Mouse (Mus musculus): ENCODE measurements at regions not wholly inside any gene's neighbourhood (a gene's known extent, or its start where the extent isn't known, plus 50 kb on each side); places are given as distances from the start of the nearest gene placed in this dataset.

GRCm38 (mm10) chr5:35221451-35222305, 56.4 kb upstream of the Adra2c start:
- intact Hi-C loops (cut with DNase I): no loop called here
- no peak for DNase-seq

- DNase-seq: no peak
- intact Hi-C loops (cut with DNase I): no loop called here
These were observed 61.8 kb upstream of the Adra2c start for GRCm38 (mm10) chr5:35216271-35216670.

- no peak for DNase-seq
- intact Hi-C loops (cut with DNase I): no loop called here
These were observed 62.5 kb upstream of the Adra2c start for GRCm38 (mm10) chr5:35215480-35216195.

- intact Hi-C loops (cut with DNase I): no loop called here
- no peak for DNase-seq
These were observed 63.1 kb upstream of the Adra2c start for GRCm38 (mm10) chr5:35215007-35215406.

GRCm38 (mm10) chr5:35209348-35209747, 68.8 kb upstream of the Adra2c start:
- intact Hi-C loops (cut with DNase I): no loop called here
- no peak for DNase-seq

- DNase-seq: no peak
These were observed 74.1 kb upstream of the Adra2c start for GRCm38 (mm10) chr5:35204049-35204448.

GRCm38 (mm10) chr5:35198468-35198867, 79.7 kb upstream of the Adra2c start:
- intact Hi-C loops (cut with DNase I): no loop called here
- DNase-seq: peak; percentile 6 to 11

More at GRCm38 (mm10) chr5:35204049-35204448, 74.1 kb upstream of the Adra2c start:
- intact Hi-C loops (cut with DNase I): no loop called here

- intact Hi-C loops (cut with DNase I): no loop called here
These were observed 83.7 kb upstream of the Lrpap1 start for GRCm38 (mm10) chr5:35189113-35189797.

GRCm38 (mm10) chr5:35185826-35186225, 80.3 kb upstream of the Lrpap1 start:
- DNase-seq: no peak
- intact Hi-C loops (cut with DNase I): no loop called here

More at GRCm38 (mm10) chr5:35189113-35189797, 83.7 kb upstream of the Lrpap1 start:
- DNase-seq: peak; percentile 73 to 82

GRCm38 (mm10) chr5:35185289-35185688, 79.7 kb upstream of the Lrpap1 start:
- intact Hi-C loops (cut with DNase I): no loop called here

GRCm38 (mm10) chr5:35183418-35183817, 77.9 kb upstream of the Lrpap1 start:
- intact Hi-C loops (cut with DNase I): no loop called here
- no peak for DNase-seq

More at GRCm38 (mm10) chr5:35185289-35185688, 79.7 kb upstream of the Lrpap1 start:
- DNase-seq: no peak

GRCm38 (mm10) chr5:35177332-35177731, 71.8 kb upstream of the Lrpap1 start:
- intact Hi-C loops (cut with DNase I): loop anchor here (1.0 kb wide), 1 partner anchor 171 kb away; no protein-coding TSS in a partner anchor
- no peak for DNase-seq

- intact Hi-C loops (cut with DNase I): no loop called here
- no peak for DNase-seq
These were observed 70.7 kb upstream of the Lrpap1 start for GRCm38 (mm10) chr5:35176112-35176848.

GRCm38 (mm10) chr5:35174318-35174717, 68.8 kb upstream of the Lrpap1 start:
- DNase-seq: no peak
- intact Hi-C loops (cut with DNase I): no loop called here

- intact Hi-C loops (cut with DNase I): no loop called here
- no peak for DNase-seq
These were observed 65.8 kb upstream of the Lrpap1 start for GRCm38 (mm10) chr5:35171336-35171735.

- DNase-seq: no peak
- intact Hi-C loops (cut with DNase I): no loop called here
These were observed 65.0 kb upstream of the Lrpap1 start for GRCm38 (mm10) chr5:35170369-35171130.

GRCm38 (mm10) chr5:35169614-35170293, 64.2 kb upstream of the Lrpap1 start:
- no peak for DNase-seq
- intact Hi-C loops (cut with DNase I): no loop called here

- intact Hi-C loops (cut with DNase I): no loop called here
These were observed 63.3 kb upstream of the Lrpap1 start for GRCm38 (mm10) chr5:35168853-35169252.

GRCm38 (mm10) chr5:35168369-35168768, 62.8 kb upstream of the Lrpap1 start:
- intact Hi-C loops (cut with DNase I): no loop called here

More at GRCm38 (mm10) chr5:35168853-35169252, 63.3 kb upstream of the Lrpap1 start:
- no peak for DNase-seq

More at GRCm38 (mm10) chr5:35168369-35168768, 62.8 kb upstream of the Lrpap1 start:
- DNase-seq: no peak
